Mouse (Mus musculus): Measurements from ENCODE around the gene Fam92b. TPM values are rescaled to one million over a fixed set of nuclear protein-coding genes. Genes with fewer than 3 reads are reported as not detected.
A peak's percentile ranks its signal among the peaks of the same experiment; 100 is the strongest.

The Fam92b gene
- not detected for total RNA-seq (2022)

GRCm38 (mm10) chr8:120177318-120178123, at the start of gene Fam92b:
Fam92b (minus strand) TSS chr8:120177466.
- DNase-seq (ENCODE audit: low spot score) = no peak

- DNase-seq (ENCODE audit: low spot score) = no peak
Observed at GRCm38 (mm10) chr8:120225421-120226151, 48.3 kb upstream of the Fam92b start.

GRCm38 (mm10) chr8:120224521-120225420, 47.5 kb upstream of the Fam92b start:
- no peak for DNase-seq (ENCODE audit: low spot score)

GRCm38 (mm10) chr8:120222548-120222947, 45.3 kb upstream of the Fam92b start:
- DNase-seq (ENCODE audit: low spot score) = no peak

GRCm38 (mm10) chr8:120216855-120217830, 39.9 kb upstream of the Fam92b start:
- no peak for DNase-seq (ENCODE audit: low spot score)

- DNase-seq (ENCODE audit: low spot score) = no peak
Observed at GRCm38 (mm10) chr8:120215416-120216141, 38.3 kb upstream of the Fam92b start.

GRCm38 (mm10) chr8:120213939-120214338, 36.7 kb upstream of the Fam92b start:
- DNase-seq (ENCODE audit: low spot score) = peak; percentile 75

- DNase-seq (ENCODE audit: low spot score) = no peak
Observed at GRCm38 (mm10) chr8:120213229-120213628, 36.0 kb upstream of the Fam92b start.

GRCm38 (mm10) chr8:120212596-120212995, 35.3 kb upstream of the Fam92b start:
- DNase-seq (ENCODE audit: low spot score) = no peak

GRCm38 (mm10) chr8:120211345-120211744, 34.1 kb upstream of the Fam92b start:
- DNase-seq (ENCODE audit: low spot score) = no peak

GRCm38 (mm10) chr8:120208113-120208512, 30.8 kb upstream of the Fam92b start:
- DNase-seq (ENCODE audit: low spot score) = no peak

GRCm38 (mm10) chr8:120207364-120207763, 30.1 kb upstream of the Fam92b start:
- DNase-seq (ENCODE audit: low spot score) = no peak

- DNase-seq (ENCODE audit: low spot score) = no peak
Observed at GRCm38 (mm10) chr8:120205916-120206315, 28.6 kb upstream of the Fam92b start.

GRCm38 (mm10) chr8:120204736-120205360, 27.6 kb upstream of the Fam92b start:
- peak; percentile 72 for DNase-seq (ENCODE audit: low spot score)

GRCm38 (mm10) chr8:120202546-120202945, 25.3 kb upstream of the Fam92b start:
- DNase-seq (ENCODE audit: low spot score) = no peak

- DNase-seq (ENCODE audit: low spot score) = no peak
Observed at GRCm38 (mm10) chr8:120201351-120201750, 24.1 kb upstream of the Fam92b start.

GRCm38 (mm10) chr8:120192118-120192517, 14.9 kb upstream of the Fam92b start:
- DNase-seq (ENCODE audit: low spot score) = no peak

- DNase-seq (ENCODE audit: low spot score) = no peak
Observed at GRCm38 (mm10) chr8:120191633-120192032, 14.4 kb upstream of the Fam92b start.

- peak; percentile 94 for DNase-seq (ENCODE audit: low spot score)
Observed at GRCm38 (mm10) chr8:120190810-120191413, 13.6 kb upstream of the Fam92b start.
